ENCODE assay signal across 8 mouse cellular contexts in the genomic region with DNA sequence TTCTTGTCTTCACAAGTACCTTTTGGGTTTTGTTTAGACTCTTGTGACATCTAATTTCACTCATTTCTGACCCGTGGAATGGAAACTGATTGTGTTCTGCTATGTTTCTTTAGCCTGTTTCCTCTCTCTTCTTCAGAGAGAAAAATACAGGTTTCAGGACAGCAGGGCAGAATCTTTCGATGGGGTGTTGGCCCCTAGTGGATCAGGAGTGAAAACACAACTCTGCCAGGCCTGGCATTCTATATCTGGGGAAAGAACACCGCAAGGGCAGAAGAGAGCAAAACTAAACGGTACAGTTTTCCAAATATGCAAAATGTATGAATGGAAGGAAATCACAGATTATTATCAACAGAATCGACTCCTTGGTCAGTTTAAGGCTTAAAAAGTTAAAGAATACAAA. TPM values are rescaled to one million over a fixed set of nuclear protein-coding genes. Genes with fewer than 3 reads are reported as not detected.
DNase-seq lines count a peak whose midpoint lies in the region.

No protein-coding gene starts in this region.

- intact Hi-C loops in left cerebral cortex, postnatal 14 days (cut with DNase I), result loop anchor here (10.0 kb wide), 1 partner anchor 193 kb away; no protein-coding TSS in a partner anchor
- intact Hi-C loops in gastrocnemius, postnatal 14 days (cut with DNase I; ENCODE audit: low total_unique reads), result no loop called here

- peak; percentile 15 to 30 for DNase-seq in cerebellum, postnatal 14 days
- no peak for DNase-seq in cerebellum, adult 11 months
- peak; percentile 14 to 33 for DNase-seq in left cerebral cortex, postnatal 14 days (ENCODE audit: low spot score in 2 of 2)
- DNase-seq in left cerebral cortex, adult 11 months (ENCODE audit: low spot score), result no peak
- peak; percentile 48 for DNase-seq in adipocyte (ENCODE audit: low spot score)
- DNase-seq in lung, postnatal 25 days (ENCODE audit: low spot score), result peak; percentile 2
- no peak for DNase-seq in spleen, adult 18-20 months
- DNase-seq in gastrocnemius, postnatal 14 days, result no peak

RNA-seq across cellular contexts. Expression of gene Exo1, which starts 12.8 kb away (rescaled TPM):
- 1 to 10 TPM; 1.2 to 1.7 TPM for total RNA-seq in left cerebral cortex, postnatal 14 days (2021)
- total RNA-seq in gastrocnemius, postnatal 14 days (2021), result 1 to 10 TPM; 1.3 to 2.4 TPM

RNA-seq across cellular contexts. Expression of gene Gm38100, which starts 52.6 kb away (rescaled TPM):
- total RNA-seq in left cerebral cortex, postnatal 14 days (2021), result not detected
- total RNA-seq in gastrocnemius, postnatal 14 days (2021), result not detected

Comparison
In these comparisons a context has a peak if more than half of its experiments do, and no peak if none do; other contexts are left out.
1. DNase-seq: peak in cerebellum, postnatal 14 days (2 of 2), left cerebral cortex, postnatal 14 days (2 of 2), adipocyte (single experiment) and lung, postnatal 25 days (single experiment); none in cerebellum, adult 11 months (single experiment), left cerebral cortex, adult 11 months (single experiment), spleen, adult 18-20 months (0 of 2) and gastrocnemius, postnatal 14 days (single experiment).